Mouse (Mus musculus) right cerebral cortex, postnatal 10 days (tissue): ENCODE measurements around the gene Nxpe3.
"Not testable (repeated sequence)": the region's sequence is repeated elsewhere in the genome, so short reads cannot be mapped to it uniquely, and the experiment has no call there.

Experiments
- DNase-seq, 2 experiments: peaks; one replicate each; pipeline ENCODE4 v3.0.0; 2021; ENCODE audit warnings: low spot score in 2 of 2

Gene Nxpe3

GRCm38 (mm10) chr16:55890346-55891136 lies 4.5 kb downstream of the Nxpe3 start:
- no peak for DNase-seq

- DNase-seq, result no peak
Observed at GRCm38 (mm10) chr16:55889451-55889850, 5.6 kb downstream of the Nxpe3 start.

- no peak for DNase-seq
Observed at GRCm38 (mm10) chr16:55888584-55888960, 6.5 kb downstream of the Nxpe3 start.

- no peak for DNase-seq
Observed at GRCm38 (mm10) chr16:55887814-55888583, 7.1 kb downstream of the Nxpe3 start.

- DNase-seq, result no peak
Observed at GRCm38 (mm10) chr16:55884246-55884645, 10.8 kb downstream of the Nxpe3 start.

- DNase-seq, result no peak
Observed at GRCm38 (mm10) chr16:55876025-55876424, 19.1 kb downstream of the Nxpe3 start.

- DNase-seq, result no peak
Observed at GRCm38 (mm10) chr16:55863832-55864231, 31.3 kb downstream of the Nxpe3 start.

GRCm38 (mm10) chr16:55863149-55863815 lies 31.8 kb downstream of the Nxpe3 start:
- peak; percentile 80 to 82 for DNase-seq

GRCm38 (mm10) chr16:55861104-55861503 lies 34.0 kb downstream of the Nxpe3 start:
- peak; percentile 40 to 58 for DNase-seq

- DNase-seq, result not testable (repeated sequence)
Observed at GRCm38 (mm10) chr16:55859421-55859820, 35.7 kb downstream of the Nxpe3 start.

- peak; percentile 61 to 76 for DNase-seq
Observed at GRCm38 (mm10) chr16:55858465-55858864, 36.6 kb downstream of the Nxpe3 start.

GRCm38 (mm10) chr16:55852943-55853727 lies 42.0 kb downstream of the Nxpe3 start:
- DNase-seq, result peak; percentile 76 to 90

- DNase-seq, result no peak
Observed at GRCm38 (mm10) chr16:55852515-55852914, 42.6 kb downstream of the Nxpe3 start.

- no peak for DNase-seq
Observed at GRCm38 (mm10) chr16:55850485-55850884, 44.6 kb downstream of the Nxpe3 start.

- no peak for DNase-seq
Observed at GRCm38 (mm10) chr16:55847679-55848078, 47.4 kb downstream of the Nxpe3 start.

- DNase-seq, result no peak
Observed at GRCm38 (mm10) chr16:55844847-55845246, 50.2 kb downstream of the Nxpe3 start.

GRCm38 (mm10) chr16:55843919-55844318 lies 51.2 kb downstream of the Nxpe3 start:
- no peak for DNase-seq

GRCm38 (mm10) chr16:55843134-55843533 lies 52.0 kb downstream of the Nxpe3 start:
- DNase-seq, result no peak

- DNase-seq, result no peak
Observed at GRCm38 (mm10) chr16:55841506-55841905, 53.6 kb downstream of the Nxpe3 start.

- peak; percentile 80 to 82 for DNase-seq
Observed at GRCm38 (mm10) chr16:55838510-55839474, 56.3 kb downstream of the Nxpe3 start, which contains the start of gene Nfkbiz. Gene Nfkbiz (minus strand): TSS chr16:55838899.
